Mouse (Mus musculus) inflammation-experienced regulatory T-cells, adult 6 months (primary cell): ENCODE results near the gene Sf1. TPM values are rescaled to one million over a fixed set of nuclear protein-coding genes. Genes with fewer than 3 reads are reported as not detected.

Source experiments
- ATAC-seq: one replicate; pipeline ENCODE4 v1.8.0; 2017
- polyA plus RNA-seq, 3 experiments: library from polyadenylated mRNA; unstranded; fragments of 100-300 nt; shearing (Covaris generic); gene quantifications; one replicate each; pipeline ENCODE4 v1.2.1; 2017

The Sf1 gene
- polyA plus RNA-seq, 3 experiments from 2014 or later: 53.3 to 63.5 (median 59.1) TPM

DNA sequence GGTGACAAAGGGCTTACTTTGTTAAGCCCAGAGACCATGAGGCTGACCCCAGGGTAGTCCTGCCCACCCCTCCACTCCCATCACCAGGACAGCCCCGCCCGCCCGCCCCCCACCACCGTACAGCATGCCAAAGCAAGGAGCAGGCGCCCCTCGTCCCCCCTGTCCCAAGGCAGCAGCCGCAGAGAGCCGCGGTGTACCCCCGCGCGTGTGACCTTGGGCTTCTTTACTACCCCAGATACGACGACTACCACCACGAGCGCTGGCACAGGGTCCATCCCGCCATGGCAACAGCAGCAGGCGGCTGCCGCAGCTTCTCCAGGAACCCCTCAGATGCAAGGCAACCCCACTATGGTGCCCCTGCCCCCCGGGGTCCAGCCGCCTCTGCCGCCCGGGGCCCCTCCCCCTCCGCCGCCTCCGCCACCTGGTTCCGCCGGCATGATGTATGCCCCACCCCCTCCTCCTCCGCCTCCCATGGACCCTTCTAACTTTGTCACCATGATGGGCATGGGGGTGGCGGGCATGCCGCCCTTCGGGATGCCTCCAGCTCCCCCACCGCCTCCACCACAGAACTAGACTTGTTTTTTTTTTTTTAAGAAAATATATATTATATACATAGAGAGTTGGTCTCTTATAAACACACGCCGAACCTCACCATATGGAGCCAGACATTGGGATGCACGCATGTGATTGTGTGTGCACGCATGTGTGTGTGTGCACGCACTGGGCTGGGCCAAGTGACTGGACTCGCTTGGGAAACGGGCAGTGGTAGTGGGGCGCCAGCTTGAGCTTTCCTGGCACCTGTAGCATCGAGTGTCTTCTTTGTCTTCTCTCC is 12.1 kb downstream of the Sf1 start:
- no peak for ATAC-seq

- ATAC-seq: no peak
Observed at GRCm38 (mm10) chr19:6376255-6376564, 12.7 kb downstream of the Sf1 start.

DNA sequence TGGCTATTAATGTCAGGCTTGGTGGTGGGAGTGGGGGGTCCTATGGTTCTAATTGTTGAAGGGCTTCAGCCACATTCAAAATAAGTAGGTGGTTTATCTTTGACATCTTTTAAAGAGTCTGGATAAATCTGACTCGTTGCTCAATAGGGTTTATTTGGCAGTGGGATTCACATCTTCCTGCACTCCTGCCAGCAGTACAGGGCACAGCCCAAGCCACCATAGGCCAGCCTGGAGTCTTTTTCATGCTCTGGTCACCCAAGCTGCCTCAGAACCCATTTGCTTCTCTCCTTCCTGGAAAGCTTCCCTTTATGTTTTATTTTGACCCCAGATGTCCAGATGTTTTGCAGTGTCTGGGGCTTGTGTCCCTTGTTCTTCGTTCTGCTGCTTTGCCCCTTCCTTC is 13.2 kb downstream of the Sf1 start:
- no peak for ATAC-seq

- no peak for ATAC-seq
Observed at GRCm38 (mm10) chr19:6377327-6378040, 14.0 kb downstream of the Sf1 start.

DNA sequence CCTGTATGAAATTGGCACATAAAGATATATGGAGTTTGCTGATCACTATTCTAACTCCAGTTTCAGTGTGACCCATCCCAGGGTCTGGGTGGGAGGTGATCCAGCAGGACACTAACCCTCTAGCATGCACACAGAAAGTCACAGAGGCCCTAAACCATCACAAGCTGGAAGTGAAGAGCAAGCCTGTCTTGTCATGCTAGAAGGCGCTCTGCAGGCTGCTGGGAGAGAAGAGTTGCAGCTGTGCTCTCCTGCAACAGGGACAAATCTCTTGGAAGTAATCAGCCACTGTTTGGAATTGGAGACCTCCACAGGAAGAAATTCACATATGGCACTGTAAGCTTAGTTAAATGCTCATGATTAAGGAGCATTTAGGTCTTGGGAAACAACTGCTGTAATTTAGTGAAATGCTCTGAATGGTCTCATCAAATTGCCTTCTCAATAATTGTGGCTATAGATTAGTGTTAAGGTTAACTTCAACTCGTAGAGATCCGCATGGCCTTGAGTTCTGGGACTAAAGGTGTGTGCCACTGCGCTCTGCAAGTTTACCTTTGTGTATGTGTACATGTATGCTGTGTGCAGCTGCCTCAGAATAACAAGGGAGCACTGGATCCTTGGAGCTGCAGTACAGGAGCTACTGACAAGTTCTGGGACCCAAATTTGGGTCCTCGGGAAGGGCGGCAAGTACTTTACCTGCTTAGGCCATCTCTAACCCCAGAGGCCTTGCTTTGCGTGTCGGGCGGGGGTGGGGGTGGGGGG is 17.1 kb downstream of the Sf1 start:
- ATAC-seq: no peak

GRCm38 (mm10) chr19:6381238-6381637 is 17.7 kb downstream of the Sf1 start:
- ATAC-seq: no peak

DNA sequence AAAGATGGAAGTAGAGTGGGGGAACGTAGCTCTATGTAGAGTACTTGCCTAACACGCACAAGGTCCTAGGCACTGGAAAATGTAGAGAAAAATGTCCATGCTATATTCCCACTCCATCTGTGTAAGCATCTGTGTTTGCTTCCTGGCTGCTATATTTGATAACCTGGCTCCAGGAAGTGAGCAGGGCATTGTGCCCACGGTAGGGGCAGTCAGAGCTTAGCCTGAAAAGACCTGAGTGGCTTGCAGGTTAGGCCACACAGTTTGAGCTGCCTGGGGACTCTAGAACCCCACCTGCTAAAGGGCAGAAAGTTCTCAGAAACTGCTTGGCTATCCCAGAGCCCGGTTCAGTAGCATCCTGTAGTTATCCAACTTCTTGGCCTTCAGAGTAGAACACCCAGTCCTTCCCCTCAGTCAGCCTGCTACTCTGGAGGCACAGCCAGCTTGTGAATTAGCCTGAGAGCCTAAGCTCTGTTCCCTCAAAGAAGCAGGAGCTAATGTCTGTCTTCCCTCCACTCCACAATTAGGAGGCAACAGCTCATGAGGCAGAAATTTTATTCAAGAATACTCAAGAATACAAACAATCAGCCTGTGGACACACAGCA is 18.9 kb downstream of the Sf1 start:
- no peak for ATAC-seq

GRCm38 (mm10) chr19:6383470-6383869 is 20.0 kb downstream of the Sf1 start:
- no peak for ATAC-seq

DNA sequence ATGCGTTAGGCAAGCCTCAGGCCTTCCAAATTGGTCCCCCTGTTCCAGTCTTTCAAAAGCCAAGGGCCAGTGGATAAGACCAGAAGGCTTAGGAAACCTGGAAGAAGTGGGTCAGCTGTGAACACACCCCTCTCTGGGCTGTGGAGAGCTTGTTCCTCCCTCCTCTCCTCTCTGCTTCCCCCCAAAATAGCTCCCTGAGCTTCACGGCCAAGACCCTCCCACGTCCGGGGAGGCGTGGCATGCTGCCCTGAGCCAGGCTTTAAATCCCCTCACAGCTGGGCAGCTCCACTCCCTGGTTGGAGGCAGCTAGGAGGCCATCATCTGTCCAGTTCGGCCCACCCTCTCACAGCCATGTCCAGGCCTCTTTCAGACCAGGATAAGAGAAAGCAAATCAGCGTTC is 20.6 kb downstream of the Sf1 start, which contains the start of gene Pygm:
TSS of gene Pygm (plus strand) at position 272 of the 400 bp plus-strand sequence.
- no peak for ATAC-seq

GRCm38 (mm10) chr19:6384954-6385353 is 21.5 kb downstream of the Sf1 start:
- ATAC-seq: no peak

GRCm38 (mm10) chr19:6385419-6385818 is 21.9 kb downstream of the Sf1 start:
- ATAC-seq: no peak

DNA sequence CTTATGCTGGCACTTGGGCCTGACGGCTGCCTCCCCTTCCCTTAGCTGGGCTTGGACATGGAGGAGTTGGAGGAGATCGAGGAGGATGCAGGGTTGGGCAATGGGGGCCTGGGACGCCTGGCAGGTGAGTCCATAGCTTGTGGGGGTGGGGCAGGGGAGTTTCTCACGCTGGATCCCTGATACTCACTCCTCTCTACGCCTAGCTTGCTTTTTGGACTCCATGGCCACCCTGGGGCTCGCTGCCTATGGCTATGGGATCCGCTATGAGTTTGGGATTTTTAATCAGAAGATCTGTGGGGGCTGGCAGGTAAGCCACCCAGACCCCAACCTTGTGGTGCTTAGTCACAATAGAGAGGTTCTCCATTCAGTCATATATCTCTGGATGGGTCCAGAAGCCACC is 22.3 kb downstream of the Sf1 start:
- ATAC-seq: no peak

DNA sequence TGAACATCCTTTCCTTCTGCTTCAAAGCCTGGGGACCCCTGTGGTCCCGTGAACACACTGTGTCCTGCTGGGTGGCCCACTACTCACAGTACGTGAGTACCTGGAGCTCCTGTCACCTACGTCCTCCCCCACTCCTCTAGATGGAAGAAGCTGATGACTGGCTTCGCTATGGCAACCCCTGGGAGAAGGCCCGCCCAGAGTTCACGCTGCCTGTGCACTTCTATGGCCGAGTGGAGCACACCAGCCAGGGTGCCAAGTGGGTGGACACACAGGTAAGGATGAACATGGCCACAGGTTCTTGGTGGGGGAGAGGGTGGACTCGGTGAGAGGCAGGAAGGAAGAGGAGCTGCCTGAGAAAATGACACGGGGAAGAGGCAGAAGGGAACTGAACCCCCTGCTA is 22.7 kb downstream of the Sf1 start:
- ATAC-seq: no peak

DNA sequence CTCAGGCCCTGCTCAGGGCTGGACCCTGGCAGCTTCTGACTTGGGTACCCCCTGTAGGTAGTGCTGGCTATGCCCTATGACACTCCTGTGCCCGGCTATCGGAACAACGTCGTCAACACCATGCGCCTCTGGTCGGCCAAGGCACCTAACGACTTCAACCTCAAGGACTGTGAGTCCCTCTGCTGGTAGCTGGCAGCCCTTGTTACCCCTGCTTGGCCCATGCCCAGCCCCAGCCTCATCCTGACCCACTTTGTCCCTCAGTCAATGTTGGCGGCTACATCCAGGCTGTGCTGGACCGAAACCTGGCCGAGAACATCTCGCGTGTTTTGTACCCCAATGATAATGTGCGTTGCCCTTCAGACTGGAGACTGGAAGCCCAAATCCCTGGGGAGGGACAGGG is 24.5 kb downstream of the Sf1 start:
- no peak for ATAC-seq

- ATAC-seq: peak; percentile 76
Observed at GRCm38 (mm10) chr19:6389803-6390202, 26.3 kb downstream of the Sf1 start.

GRCm38 (mm10) chr19:6390251-6390650 is 26.8 kb downstream of the Sf1 start:
- ATAC-seq: no peak

- ATAC-seq: no peak
Observed at GRCm38 (mm10) chr19:6392743-6393393, 29.4 kb downstream of the Sf1 start.

GRCm38 (mm10) chr19:6393637-6394036 is 30.1 kb downstream of the Sf1 start:
- ATAC-seq: no peak

DNA sequence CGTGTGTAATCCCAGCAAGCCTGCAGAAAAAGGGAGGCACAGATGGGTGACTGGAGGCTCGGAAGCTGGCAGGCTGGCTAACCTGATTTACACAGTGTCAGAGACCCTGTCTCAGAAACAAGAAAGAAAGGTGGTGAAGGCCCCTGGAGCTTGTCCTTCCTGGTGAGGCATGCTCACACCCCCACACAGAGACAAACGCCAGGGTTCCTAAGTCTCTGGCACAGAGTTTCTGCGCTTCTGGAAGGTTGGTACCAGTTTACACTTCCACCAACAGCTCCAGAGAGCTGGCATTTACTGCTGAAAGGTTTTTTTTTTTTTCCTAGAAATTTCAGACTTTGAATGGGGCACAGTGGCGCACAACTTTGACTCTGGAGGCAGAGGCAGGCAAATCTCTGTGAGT is 32.7 kb downstream of the Sf1 start:
- no peak for ATAC-seq

- ATAC-seq: no peak
Observed at GRCm38 (mm10) chr19:6397582-6398249, 34.2 kb downstream of the Sf1 start.

- ATAC-seq: peak; percentile 23
Observed at GRCm38 (mm10) chr19:6398447-6399284, 35.2 kb downstream of the Sf1 start.
